Mouse (Mus musculus): ENCODE data around the gene Alkbh3.

DNA sequence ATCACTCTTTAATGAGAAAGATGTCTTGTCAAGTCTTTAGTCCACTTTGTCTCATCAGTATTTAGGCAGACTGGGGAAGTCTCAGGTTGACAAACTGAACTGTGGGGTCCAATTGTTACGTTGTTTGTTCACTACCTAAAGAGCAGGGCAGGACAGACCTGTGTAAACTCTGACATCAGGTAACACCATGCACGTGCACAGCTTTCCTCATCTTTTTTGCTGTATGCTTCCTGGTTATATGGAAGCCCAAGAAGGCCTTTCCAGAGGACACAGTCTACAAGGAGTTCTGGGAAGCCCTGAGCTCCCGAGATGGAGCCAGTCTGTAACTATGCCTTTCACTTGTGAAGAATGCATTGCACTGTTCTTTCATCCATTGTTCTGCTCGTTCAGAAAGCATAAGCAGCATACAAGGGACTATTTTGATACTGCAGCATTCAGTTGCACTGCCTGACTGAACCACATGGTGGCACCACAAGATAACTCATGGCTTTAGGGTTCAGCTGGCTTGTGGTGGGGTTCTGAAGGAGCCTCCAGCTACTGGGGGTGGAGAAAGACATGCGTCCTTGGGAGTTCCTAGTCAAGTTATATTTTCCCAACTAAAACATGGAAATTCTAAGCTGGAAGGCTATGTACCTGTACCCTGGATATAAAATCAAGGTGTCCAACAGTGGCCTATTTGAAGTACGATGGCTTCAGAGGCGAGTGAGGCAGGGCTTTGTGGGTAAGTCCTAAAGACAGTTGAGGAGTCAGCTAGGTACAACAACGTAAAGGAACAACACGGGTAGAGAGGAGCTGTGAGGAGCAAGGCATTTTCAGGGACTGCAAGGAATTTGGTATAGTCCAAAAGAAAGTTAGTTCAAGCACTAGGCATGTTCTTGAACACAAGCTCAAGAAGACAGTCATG, 25.1 kb upstream of the Alkbh3 start:
- TF ChIP-seq CTCF (IDR thresholded peaks at IDR 0.05; ENCODE audit: low read depth) (peak; percentile 96), EP300 (optimal IDR thresholded peaks at IDR 0.05) (no peak)

Measured in stomach, postnatal 0 days (tissue).